Mouse (Mus musculus) forebrain, embryonic 15.5 days (tissue): Measurements from ENCODE around the gene Treml1. TPM values are rescaled to one million over a fixed set of nuclear protein-coding genes. Genes with fewer than 3 reads are reported as not detected.

Source experiments
- polyA plus RNA-seq: library from polyadenylated mRNA; unstranded; fragments of >200 nt; fragmentation: Nextera tagmentation; extraction: Ambion mirVana; gene quantifications from 2 replicates; pipeline ENCODE4 v1.2.1, GENCODE M21; 2015

The Treml1 gene
- polyA plus RNA-seq, 1 experiment from 2014 or later: 0.46 TPM

Other genes with a start within 250 kb of the Treml1 start
- gene 9830107B12Rik, start 213.6 kb upstream of the Treml1 start, polyA plus RNA-seq: not detected in 2 replicates
- gene A530064D06Rik, start 192.6 kb upstream of the Treml1 start, polyA plus RNA-seq: not detected in 2 replicates
- not detected in 2 replicates for gene Trem1, start 127.1 kb upstream of the Treml1 start, polyA plus RNA-seq
- gene Trem3, start 112.1 kb upstream of the Treml1 start, polyA plus RNA-seq: not detected in 2 replicates
- gene Treml4, start 95.6 kb upstream of the Treml1 start, polyA plus RNA-seq: 0.10 TPM in 1 of 2 replicates, not detected in the other
- 0.08 TPM in 1 of 2 replicates, not detected in the other for gene Treml2, start 60.4 kb upstream of the Treml1 start, polyA plus RNA-seq
- gene B430306N03Rik, start 43.8 kb upstream of the Treml1 start, polyA plus RNA-seq: 0.09 TPM in 1 of 2 replicates, not detected in the other
- 3.9 and 4.1 TPM in 2 replicates for gene Trem2, start 13.5 kb upstream of the Treml1 start, polyA plus RNA-seq
- gene Nfya, start 50.0 kb downstream of the Treml1 start, polyA plus RNA-seq: 17.6 and 18.9 TPM in 2 replicates
- 59.0 and 60.7 TPM in 2 replicates for gene Oard1, start 50.1 kb downstream of the Treml1 start, polyA plus RNA-seq
- 0.19 and 0.73 TPM in 2 replicates for gene Apobec2, start 73.0 kb downstream of the Treml1 start, polyA plus RNA-seq
- gene Tspo2, start 91.6 kb downstream of the Treml1 start, polyA plus RNA-seq: 2.3 and 2.8 TPM in 2 replicates
- gene Unc5cl, start 95.0 kb downstream of the Treml1 start, polyA plus RNA-seq: 0.17 and 0.24 TPM in 2 replicates